Mouse (Mus musculus) NIH3T3 (cell line): ENCODE results near the gene Rasip1.

Experiments used
- DNase-seq: peaks from one replicate; pipeline ENCODE4 v3.0.0-alpha.2; 2012; ENCODE audit warnings: low read depth

Gene Rasip1

DNA sequence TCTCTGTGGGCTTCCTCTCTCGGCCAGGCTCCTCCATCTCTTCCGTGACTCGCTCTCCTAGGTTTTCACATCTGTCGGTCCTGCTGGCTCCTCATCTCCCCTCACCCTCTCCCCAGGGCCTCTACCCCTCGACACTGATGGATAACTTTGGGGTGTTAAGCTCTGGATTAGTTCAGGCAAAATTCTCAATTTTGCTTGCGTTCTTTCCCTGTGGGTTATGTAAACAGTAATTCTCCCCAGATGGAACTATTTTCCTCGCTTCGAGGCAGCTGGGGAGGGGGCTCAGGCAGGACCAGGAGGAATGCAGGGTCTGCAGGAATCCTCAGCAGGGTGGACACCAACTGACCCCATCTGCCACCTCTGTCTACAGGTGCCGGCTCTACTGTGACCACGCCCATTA, 58.5 kb downstream of the Rasip1 start:
- no peak for DNase-seq

DNA sequence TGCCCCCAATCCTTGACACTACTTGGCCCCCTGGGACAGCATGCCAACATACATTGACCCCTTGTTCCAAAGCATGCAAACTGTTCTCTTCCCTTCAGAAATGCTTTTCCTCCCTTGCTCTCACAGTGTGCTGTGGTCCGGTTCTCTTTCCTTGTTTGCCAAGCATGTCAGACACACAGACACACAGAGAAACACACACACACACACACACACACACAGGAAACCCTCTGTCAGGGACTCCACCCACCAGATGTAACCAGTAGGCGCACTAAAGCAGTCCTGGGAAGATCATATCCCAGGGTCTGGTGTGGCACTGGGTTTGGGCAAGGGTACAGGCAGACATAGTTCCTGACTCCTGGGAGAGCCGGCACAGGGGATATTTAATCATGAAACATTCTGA, 59.6 kb downstream of the Rasip1 start:
- DNase-seq, result no peak
